Mouse (Mus musculus) liver, embryonic 14.5 days (tissue): ENCODE measurements around the gene Acvrl1. TPM values are rescaled to one million over a fixed set of nuclear protein-coding genes. Genes with fewer than 3 reads are reported as not detected.

Experiments
- ATAC-seq: fragments of 200-750 bp; cut with Nextera tagmentation; 2 replicates; pipeline ENCODE4 v1.8.0; 2017; ENCODE audit warnings: moderate number of reproducible peaks, mild to moderate bottlenecking, moderate library complexity; ENCODE audit not compliant: insufficient read depth
- DNase-seq, 3 experiments: peaks; one replicate each; pipeline ENCODE4 v3.0.0-alpha.2; 2012 to 2013; ENCODE audit warnings: low read depth in 3 of 3, low spot score in 3 of 3
- H3K27ac ChIP-seq: fragments of 300-500 bp; sonication (generic); 2 replicates; pipeline ENCODE4 v1.5.1; 2014; ENCODE audit warnings: moderate library complexity, mild to moderate bottlenecking, control low read depth, inconsistent platforms
- H3K27me3 ChIP-seq: fragments of 300-500 bp; sonication (generic); 2 replicates; pipeline ENCODE4 v1.6.1; 2014; ENCODE audit warnings: mild to moderate bottlenecking, low read length, moderate library complexity; ENCODE audit not compliant: control insufficient read depth, insufficient read depth
- H3K36me3 ChIP-seq: fragments of 300-500 bp; sonication (generic); replicated peaks from 2 replicates; pipeline ENCODE4 v1.6.1; 2014; ENCODE audit warnings: low read depth; ENCODE audit not compliant: control insufficient read depth, insufficient read depth
- H3K4me1 ChIP-seq, 2 experiments: fragments of 200-500 bp in 1 of 2; fragments of 300-500 bp in 1 of 2; sonication (generic) in 1 of 2; replicated peaks; 2 replicates each; pipeline ENCODE4 v1.6.1; 2012 to 2014; ENCODE audit warnings: antibody characterized with exemption in 1 of 2, inconsistent platforms in 1 of 2, low read length in 1 of 2; ENCODE audit not compliant: control insufficient read depth in 2 of 2, insufficient read depth in 2 of 2
- H3K4me2 ChIP-seq: fragments of 300-500 bp; sonication (generic); 2 replicates; pipeline ENCODE4 v1.6.1; 2014; ENCODE audit warnings: low read depth, mild to moderate bottlenecking, control low read depth, moderate library complexity
- H3K4me3 ChIP-seq, 2 experiments: fragments of 200-500 bp in 1 of 2; fragments of 300-500 bp in 1 of 2; sonication (generic) in 1 of 2; 2 replicates each; pipeline ENCODE4 v1.5.1; 2012 to 2014; ENCODE audit warnings: low read depth in 2 of 2, low read length in 2 of 2, mild to moderate bottlenecking in 2 of 2, control low read depth in 1 of 2, inconsistent platforms in 1 of 2, moderate library complexity in 1 of 2; ENCODE audit not compliant: insufficient read depth in 1 of 2
- H3K9ac ChIP-seq: fragments of 300-500 bp; sonication (generic); replicated peaks from 2 replicates; pipeline ENCODE4 v1.6.1; 2014; ENCODE audit warnings: mild to moderate bottlenecking, control low read depth, moderate library complexity
- H3K9me3 ChIP-seq: fragments of 300-500 bp; sonication (generic); 2 replicates; pipeline ENCODE4 v1.6.1; 2016; ENCODE audit warnings: low read length, mixed read lengths; ENCODE audit not compliant: control insufficient read depth
- CTCF ChIP-seq: IDR thresholded peaks from 2 replicates; pipeline ENCODE4 v1.5.1; 2016; ENCODE audit warnings: antibody characterized with exemption, low read depth, control low read depth
- EP300 ChIP-seq: IDR thresholded peaks from 2 replicates; pipeline ENCODE4 v1.6.1; 2016; ENCODE audit warnings: antibody characterized with exemption, low read depth
- WGBS: fragments of 180-500 bp; shearing (Covaris S2); extraction: QIAGEN DNeasy Blood & Tissue Kit; methylation state at CpG from one replicate; pipeline ENCODE4 v1.1.7; 2014; ENCODE audit not compliant: insufficient replicate concordance; 5-methylcytosine and 5-hydroxymethylcytosine counted together
- polyA plus RNA-seq, 2 experiments: library from polyadenylated mRNA; depleted of rRNA in 1 of 2; stranded (reverse) in 1 of 2; unstranded in 1 of 2; fragments of >200 nt; fragmentation: Nextera tagmentation in 1 of 2; extraction: Ambion mirVana in 1 of 2; gene quantifications; 2 replicates each; pipeline versions ENCODE4 v1.2.1 to v1.2.3; 2012 to 2014

The Acvrl1 gene
- polyA plus RNA-seq (2012; rRNA removed): 1.1 TPM in 2 replicates
- polyA plus RNA-seq (2014; fragmentation: Nextera tagmentation; extraction: Ambion mirVana): 0.71 and 1.3 TPM in 2 replicates

GRCm38 (mm10) chr15:101128181-101129089, at the start of gene Acvrl1:
TSS of gene Acvrl1 (plus strand) at chr15:101128522.
- ATAC-seq: no peak
- DNase-seq: no peak
- H3K27me3 ChIP-seq: peaks cover 40% of the 10 kb centered on the region

GRCm38 (mm10) chr15:101078731-101079156, 49.6 kb upstream of the Acvrl1 start:
- Histone ChIP-seq H3K27me3 (peaks cover 38% of the 10 kb centered on the region), H3K4me1 (peaks cover 0 to 2% of the 10 kb centered on the region in 2 experiments; a peak in 1 of 4 replicates), H3K4me2 (peak overlapping the region; percentile 31), H3K9me3 (no peaks in the 10 kb centered on the region), H3K9ac (no peak overlapping the region), H3K27ac (no peak overlapping the region), H3K4me3 (peak overlapping the region; percentile 47 to 57), H3K36me3 (no peaks in the 10 kb centered on the region)
- 4% methylated on average over 26 of the region's 30 CpGs for WGBS
- ATAC-seq (peak; percentile 78), DNase-seq (peak in 2 of 3 experiments; percentile 26 to 39)
- TF ChIP-seq CTCF: peak; percentile 24; the same call in 1 of the 2 replicates
- no peak for TF ChIP-seq EP300

More at GRCm38 (mm10) chr15:101128181-101129089, at the start of gene Acvrl1:
- H3K4me2 ChIP-seq: peak within 1 kb of the TSS; percentile 36; the same call in 1 of the 2 replicates
- H3K9me3 ChIP-seq: no peaks in the 10 kb centered on the region
- no peaks in the 10 kb centered on the region; a peak in 1 of 4 replicates for H3K4me1 ChIP-seq
- H3K4me3 ChIP-seq: peak within 1 kb of the TSS in 1 of 2 experiments; percentile 25; a peak in 1 of 4 replicates
- TF ChIP-seq EP300 (no peak), CTCF (no peak)
- 4% methylated on average over 46 of the region's 46 CpGs for WGBS
- no peak within 1 kb of the TSS for H3K9ac ChIP-seq
- H3K27ac ChIP-seq: no peak within 1 kb of the TSS
- no peaks in the 10 kb centered on the region for H3K36me3 ChIP-seq

DNA sequence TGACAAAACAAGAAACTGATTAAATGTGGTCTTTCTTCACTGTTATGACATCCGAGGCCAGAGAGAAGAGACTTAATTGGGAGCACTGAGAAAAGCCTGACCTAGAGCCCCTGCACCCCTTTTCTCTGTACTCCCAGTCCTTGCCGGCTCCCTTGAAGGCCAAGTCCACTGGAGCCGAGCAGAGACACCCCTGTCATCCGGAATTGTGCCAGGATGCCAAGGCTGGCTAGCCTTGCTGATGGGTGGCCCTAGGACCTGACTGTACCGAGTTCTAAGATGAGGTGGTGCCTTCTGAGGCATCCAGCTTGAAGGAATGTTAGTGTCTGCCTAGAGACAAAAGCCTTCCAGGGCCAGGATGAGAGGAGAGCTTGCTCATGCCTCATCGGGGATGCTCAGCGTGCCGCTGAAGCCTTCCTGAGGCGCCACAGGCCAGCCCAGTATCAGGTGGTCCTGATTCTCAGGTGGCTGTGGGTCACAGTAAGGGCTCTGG, 48.2 kb upstream of the Acvrl1 start:
- Histone ChIP-seq H3K9me3 (no peaks in the 10 kb centered on the region), H3K4me1 (peaks cover 0 to 2% of the 10 kb centered on the region in 2 experiments; a peak in 1 of 4 replicates), H3K27me3 (peaks cover 38% of the 10 kb centered on the region), H3K9ac (no peak overlapping the region), H3K4me2 (no peak overlapping the region), H3K36me3 (no peaks in the 10 kb centered on the region), H3K4me3 (no peak overlapping the region), H3K27ac (no peak overlapping the region)
- WGBS: 67% methylated on average over 9 of the region's 9 CpGs
- no peak for DNase-seq
- ATAC-seq: no peak
- TF ChIP-seq CTCF: no peak
- no peak for TF ChIP-seq EP300

DNA sequence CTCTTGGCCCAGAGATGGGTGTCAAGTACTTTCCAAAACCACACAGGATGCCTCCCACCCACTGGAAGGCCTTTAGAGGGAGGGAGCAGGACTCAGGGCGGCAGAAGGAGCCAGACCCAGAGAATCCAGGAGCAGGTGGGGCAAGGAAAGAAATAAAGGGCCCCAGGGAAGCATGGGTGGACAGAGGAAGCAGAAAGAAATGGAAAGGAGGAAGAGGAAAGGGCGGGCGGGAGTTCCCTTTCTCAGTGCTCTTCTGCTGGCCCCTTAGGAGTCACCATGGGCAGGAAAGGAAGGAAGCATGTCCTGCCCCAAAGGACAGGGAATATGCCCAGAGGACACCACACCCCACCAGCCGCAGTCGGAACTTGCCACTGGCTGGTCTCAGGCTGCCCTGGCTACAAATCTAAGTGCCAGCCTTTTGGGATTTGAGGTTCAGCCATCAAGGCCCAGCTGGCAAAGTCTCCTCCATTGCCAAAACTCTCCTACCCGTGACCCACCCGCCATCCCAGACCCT, 47.2 kb upstream of the Acvrl1 start:
- Histone ChIP-seq H3K4me2 (no peak overlapping the region), H3K36me3 (no peaks in the 10 kb centered on the region), H3K4me1 (peaks cover 0 to 2% of the 10 kb centered on the region in 2 experiments; a peak in 1 of 4 replicates), H3K9ac (no peak overlapping the region), H3K4me3 (no peak overlapping the region), H3K27ac (no peak overlapping the region), H3K27me3 (peaks cover 33% of the 10 kb centered on the region), H3K9me3 (no peaks in the 10 kb centered on the region)
- ATAC-seq (no peak), DNase-seq (no peak)
- no peak for TF ChIP-seq CTCF
- TF ChIP-seq EP300: no peak
- 43% methylated on average over 7 of the region's 7 CpGs for WGBS
